Mouse (Mus musculus) megakaryocyte progenitor cell, adult 5-6 weeks (primary cell): ENCODE results near the gene Ssc4d. TPM values are rescaled to one million over a fixed set of nuclear protein-coding genes. Genes with fewer than 3 reads are reported as not detected.
A peak's percentile ranks its signal among the peaks of the same experiment; 100 is the strongest.

ENCODE experiments used
- ATAC-seq: replicated peaks from 2 replicates; pipeline ENCODE4 v1.8.0; 2016; ENCODE audit warnings: mild to moderate bottlenecking, moderate TSS enrichment, inconsistent platforms; ENCODE audit not compliant: poor library complexity
- total RNA-seq, 2 experiments: library from RNA; stranded (forward) in 1 of 2; stranded (reverse) in 1 of 2; fragments of 157-497, 149-512 nt in 1 of 2; fragments of 200-1000 nt in 1 of 2; gene quantifications; 2 replicates each; pipeline versions ENCODE4 v1.2.3 to v1.2.4; 2015 to 2017

The Ssc4d gene
- total RNA-seq, 2 experiments from 2014 or later = 2.3 to 3.3 TPM

DNA sequence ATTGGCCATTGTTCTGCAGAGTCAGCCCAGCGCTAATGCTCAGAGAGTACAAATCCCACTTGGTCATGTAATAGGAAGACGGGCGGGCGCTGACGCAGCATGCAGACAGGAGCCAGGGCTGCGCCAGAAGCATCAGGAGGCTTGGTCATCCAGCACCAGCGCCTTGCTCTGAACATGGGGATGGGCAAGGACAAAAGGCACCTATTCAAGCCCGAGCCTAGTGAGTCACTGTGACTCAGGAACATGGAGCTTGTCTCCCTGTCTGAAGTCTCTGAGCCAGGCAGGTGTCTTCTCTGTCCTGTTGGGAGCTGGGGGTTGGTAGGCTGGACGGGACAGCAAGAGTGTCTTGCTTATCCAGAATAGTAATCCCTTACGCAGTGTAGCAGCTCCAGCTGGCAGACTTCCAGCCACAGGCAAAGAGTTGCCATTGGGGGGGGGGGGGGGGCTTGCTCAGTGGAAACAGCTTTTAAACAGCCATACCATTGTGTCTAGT is 28.4 kb downstream of the Ssc4d start:
- ATAC-seq = no peak

DNA sequence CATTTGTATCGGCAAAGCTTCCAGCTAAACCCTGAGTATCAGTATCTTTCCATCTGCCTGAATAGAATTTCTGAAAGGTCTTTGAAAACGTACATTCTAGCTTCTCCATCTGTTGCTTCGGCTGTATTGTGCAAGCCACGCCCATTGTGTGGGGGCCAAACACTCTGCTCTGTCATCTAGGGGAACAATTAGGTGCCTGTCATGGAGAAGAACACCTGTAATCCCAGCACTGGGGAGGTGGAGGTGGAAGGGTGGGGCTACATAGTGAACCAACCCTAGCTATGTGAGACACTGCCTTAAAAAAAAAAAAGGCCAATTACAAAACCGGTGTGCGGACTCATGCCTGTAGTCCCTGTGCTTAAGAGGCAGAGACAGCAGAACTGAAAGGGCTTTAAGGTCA is 31.6 kb downstream of the Ssc4d start:
- ATAC-seq = no peak

DNA sequence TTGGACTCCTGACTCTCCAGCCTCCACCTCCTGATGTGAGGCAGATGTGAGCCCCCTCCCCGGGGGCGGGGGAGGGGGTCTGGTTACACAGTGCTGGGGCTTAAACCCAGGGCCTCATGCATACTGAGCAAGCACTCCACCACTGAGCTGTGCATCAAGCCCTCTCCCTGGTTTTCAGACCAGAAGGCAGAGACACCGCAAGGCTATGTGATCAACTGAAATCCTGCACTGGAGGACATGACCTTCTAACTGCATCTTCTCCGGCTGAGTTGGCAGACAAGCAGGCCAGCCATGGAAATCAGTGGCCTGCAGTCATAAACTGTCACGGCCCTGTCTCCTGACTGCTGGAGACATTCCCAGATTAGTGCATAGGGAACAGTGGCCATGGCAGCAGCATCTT is 33.7 kb downstream of the Ssc4d start:
- ATAC-seq = no peak

GRCm38 (mm10) chr5:135935641-135936190 is 38.6 kb downstream of the Ssc4d start:
- no peak for ATAC-seq

DNA sequence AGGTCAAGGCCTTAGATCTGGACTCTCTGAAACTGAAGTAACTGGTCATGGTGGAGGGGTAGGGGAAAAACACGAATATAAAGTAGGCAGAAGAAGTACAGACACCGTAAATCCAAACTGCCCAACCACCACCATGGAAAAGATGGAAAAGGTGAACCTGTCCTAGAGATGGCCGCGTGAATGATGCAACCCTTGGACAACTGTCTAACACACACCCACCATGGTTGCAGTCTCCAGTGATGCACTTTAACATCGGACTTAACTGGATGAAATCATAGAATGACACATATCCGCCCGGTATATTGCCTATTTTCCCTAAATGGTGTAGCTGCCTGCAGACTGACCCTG is 39.2 kb downstream of the Ssc4d start:
- no peak for ATAC-seq

- peak; percentile 87 for ATAC-seq
Measured at GRCm38 (mm10) chr5:135934481-135935175, 39.7 kb downstream of the Ssc4d start, which contains the start of gene Ywhag. Gene Ywhag, minus strand, starts transcription at chr5:135934616.

GRCm38 (mm10) chr5:135933900-135934441 is 40.4 kb downstream of the Ssc4d start:
- ATAC-seq = peak; percentile 54

- ATAC-seq = no peak
Measured at GRCm38 (mm10) chr5:135933222-135933899, 41.0 kb downstream of the Ssc4d start.

DNA sequence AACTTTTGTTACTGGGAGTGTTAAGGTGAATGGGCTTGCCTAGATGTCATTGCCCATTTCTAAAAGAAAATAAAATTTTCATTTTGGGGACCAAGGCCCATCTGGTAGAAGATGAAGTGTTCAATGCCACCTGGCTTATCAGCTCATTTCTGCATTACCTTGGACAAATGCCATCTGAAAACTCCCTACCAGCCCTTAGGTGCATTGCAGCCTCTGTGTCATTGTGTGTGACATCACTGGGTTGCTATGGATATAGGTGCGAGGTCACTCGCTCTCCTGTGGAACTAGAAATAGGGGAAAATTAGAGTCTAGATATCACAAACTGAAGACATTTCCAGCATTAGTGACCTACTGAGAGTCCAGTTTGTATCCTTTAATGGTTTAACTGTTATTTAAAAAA is 42.0 kb downstream of the Ssc4d start:
- 0 out of 2 replicates have a peak, but pooled peaks have one; percentile 10 for ATAC-seq

DNA sequence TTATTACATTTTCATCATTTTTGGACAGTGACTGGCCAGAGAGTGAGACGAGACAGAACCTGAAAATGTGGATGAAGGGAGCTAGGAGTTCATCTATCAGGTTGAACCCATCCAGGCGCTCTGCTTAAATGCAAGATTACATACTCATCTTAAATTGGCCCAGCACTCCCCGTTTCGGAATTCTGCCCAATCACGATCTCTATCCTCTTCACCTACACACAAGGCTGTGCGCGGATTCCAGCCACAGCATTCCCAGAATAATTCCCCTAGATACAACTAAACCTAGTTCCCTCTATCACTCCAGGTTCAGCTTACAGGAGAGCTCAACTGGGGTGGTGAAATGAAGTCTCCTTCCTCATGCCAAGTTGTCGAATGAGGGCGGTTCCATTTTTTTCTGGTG is 42.8 kb downstream of the Ssc4d start:
- ATAC-seq = no peak

DNA sequence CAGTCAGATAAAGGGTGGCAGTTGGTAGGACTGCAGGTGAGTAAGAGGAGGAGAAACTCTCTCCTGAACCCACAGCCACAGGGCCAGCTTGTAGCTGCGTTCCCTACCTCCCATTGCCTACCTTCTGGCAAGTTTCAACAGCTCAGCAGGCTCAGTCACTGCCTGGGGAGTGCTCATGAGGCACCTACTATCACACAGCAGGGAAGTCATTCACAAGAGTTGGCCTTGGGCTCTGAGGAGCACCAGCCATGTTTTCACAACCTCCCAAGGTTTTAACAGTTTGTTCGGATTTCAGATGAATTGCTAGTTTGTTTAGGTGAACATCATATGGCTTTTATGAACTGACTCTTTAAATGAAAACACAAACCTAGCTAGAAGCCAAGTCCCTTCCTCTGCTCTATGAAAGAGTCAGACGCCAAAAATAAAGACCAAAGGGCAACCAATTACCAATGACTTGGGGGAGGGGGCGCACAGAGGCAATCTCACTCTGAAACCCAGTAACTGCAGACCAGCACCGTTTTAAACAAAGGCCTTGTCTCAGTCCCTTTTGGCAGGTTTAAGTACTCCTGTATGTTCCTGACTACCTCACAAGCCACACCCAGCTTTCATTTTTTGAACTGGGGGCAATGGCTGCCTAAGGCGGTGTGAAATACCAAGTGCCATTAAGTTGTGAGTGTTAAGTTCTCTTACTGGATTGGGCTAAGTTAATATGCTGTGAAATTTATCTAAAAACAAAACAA is 44.5 kb downstream of the Ssc4d start:
- no peak for ATAC-seq

GRCm38 (mm10) chr5:135923901-135924300 is 50.4 kb downstream of the Ssc4d start:
- no peak for ATAC-seq

- ATAC-seq = no peak
Measured at GRCm38 (mm10) chr5:135919902-135920301, 54.4 kb downstream of the Ssc4d start.

DNA sequence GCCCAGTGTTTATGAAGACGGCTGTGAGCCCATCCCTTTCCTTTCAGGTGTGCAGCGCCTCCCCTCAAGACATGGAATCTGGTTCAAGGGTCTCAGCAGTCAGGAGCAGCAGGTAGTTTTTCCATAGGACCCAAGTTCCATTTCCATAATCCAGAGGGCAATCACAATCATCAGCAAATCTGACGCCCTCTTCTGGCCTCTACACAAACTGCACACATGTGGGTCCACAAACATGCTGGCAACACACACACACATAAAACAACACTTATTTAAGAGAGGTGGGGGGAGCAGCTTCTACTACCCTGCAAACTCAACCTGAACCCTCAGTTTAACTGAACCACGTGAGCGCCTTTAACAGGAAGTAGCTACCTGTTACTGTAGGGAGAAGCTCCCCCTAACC is 55.7 kb downstream of the Ssc4d start:
- ATAC-seq = no peak

GRCm38 (mm10) chr5:135918059-135918437 is 56.3 kb downstream of the Ssc4d start:
- ATAC-seq = peak; percentile 35; the same call in 1 of the 2 replicates

DNA sequence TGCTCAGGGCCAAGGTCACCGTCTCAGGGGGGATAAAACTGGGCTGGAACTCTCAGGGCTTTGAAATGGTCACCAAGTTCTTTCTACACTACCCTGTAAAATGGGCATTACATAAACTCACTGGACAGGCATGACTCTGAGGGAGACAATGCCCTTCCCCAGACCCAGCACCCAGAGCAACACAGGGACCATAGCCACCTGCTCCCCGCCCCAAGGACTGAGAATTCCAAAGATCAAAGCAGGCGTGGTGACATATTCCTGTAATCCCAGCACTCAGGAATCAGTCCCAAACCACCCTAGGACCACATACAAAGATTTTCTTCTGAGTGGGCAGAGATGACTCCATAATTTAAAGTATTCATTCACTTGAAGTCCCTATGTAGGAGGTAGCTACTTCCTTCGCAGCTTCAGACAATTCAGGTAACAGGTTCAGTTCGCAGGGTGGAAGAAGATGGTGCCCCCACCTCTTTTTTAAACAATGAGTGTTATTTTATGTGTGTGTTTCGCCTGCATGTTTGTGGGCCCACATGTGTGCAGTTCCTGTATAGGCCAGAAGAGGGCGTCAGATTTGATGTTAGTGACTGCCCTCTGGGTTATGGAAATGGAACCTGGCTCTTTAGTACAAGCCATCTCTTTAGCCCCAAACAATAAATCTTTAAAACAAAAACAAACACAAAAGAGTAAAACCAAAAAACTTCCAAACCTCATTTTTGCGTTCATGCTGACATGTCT is 56.8 kb downstream of the Ssc4d start:
- ATAC-seq = no peak

GRCm38 (mm10) chr5:135916601-135917000 is 57.7 kb downstream of the Ssc4d start:
- ATAC-seq = no peak

GRCm38 (mm10) chr5:135916051-135916565 is 58.2 kb downstream of the Ssc4d start:
- ATAC-seq = peak; percentile 13; the same call in 1 of the 2 replicates

DNA sequence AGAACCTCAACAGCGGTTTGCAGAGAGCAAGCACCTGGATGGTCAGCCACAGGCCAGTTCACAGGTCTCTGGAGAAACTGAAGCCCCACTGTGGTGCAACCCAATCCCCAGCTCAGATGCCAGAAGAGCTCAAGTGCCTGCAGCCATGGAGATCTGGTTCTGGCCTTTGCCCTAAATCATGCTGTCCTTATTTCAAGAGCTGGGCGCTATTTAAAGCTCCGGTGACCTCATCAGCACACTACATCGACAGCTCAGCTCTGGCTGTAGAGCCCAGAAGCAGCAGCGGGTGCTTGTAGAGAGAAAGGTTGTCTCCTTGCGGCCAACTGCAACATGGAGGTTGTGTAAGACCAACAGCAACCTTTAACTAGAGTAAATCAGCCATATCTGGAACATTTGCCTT is 60.2 kb downstream of the Ssc4d start:
- ATAC-seq = no peak; the same call in 1 of the 2 replicates

DNA sequence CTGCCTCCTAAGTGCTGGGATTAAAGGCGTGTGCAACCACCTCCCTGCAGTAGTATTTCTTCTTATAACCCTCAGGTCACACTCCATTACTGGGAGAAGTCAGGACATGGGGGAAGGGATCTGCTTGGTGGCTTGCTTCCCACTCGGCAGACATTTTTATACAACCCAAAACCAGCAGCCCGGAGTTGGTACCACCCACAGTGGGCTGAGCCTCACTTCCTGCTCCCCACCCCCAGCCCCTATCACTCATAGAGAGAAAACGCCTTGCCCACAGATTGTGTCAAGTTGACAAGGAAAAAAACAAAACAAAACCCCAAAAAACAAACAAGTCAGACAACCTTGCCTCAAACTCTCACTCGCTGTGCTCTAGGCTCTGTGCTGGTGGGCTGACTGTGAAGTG is 61.1 kb downstream of the Ssc4d start:
- peak; percentile 37; the same call in 1 of the 2 replicates for ATAC-seq
